Mouse (Mus musculus): ENCODE measurements around the gene Prkcb. TPM values are rescaled to one million over a fixed set of nuclear protein-coding genes. Genes with fewer than 3 reads are reported as not detected.

Prkcb gene
- polyA plus RNA-seq, 1 experiment from 2014 or later = 5.4 TPM

DNA sequence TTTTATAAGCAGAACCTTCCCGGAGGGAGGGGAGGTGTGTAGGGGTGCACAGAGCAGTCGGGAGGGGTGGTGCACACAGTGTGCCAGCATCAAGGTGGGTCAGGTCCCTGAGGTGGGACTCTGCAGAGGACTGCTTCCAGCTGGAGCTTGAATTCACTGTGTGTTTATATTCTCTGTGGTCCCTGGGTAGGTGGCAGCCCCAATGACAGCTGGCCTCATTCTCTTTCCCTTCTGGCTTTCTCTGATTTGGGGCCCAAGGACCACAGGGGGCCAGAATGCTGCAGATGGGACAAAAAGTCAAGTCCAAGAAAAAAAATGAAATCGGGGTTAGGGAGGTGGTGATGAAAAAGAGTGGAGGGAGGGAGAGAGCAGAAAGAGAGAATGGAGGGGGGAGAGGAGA lies 15.4 kb downstream of the Prkcb start:
- H3K4me3 ChIP-seq (ENCODE audit: low read depth, low read length) = no peak overlapping the region
- WGBS = 63% methylated on average over 3 of the region's 3 CpGs
- no peaks in the 10 kb centered on the region for H3K36me3 ChIP-seq (replicated peaks; ENCODE audit: control insufficient read depth, insufficient read depth, low read depth, low read length)
- no peaks in the 10 kb centered on the region for H3K4me1 ChIP-seq (ENCODE audit: control insufficient read depth, insufficient read depth, low read length)
- no peaks in the 10 kb centered on the region for H3K9me3 ChIP-seq (replicated peaks; ENCODE audit: control insufficient read depth, low read length)
- ATAC-seq (replicated peaks; ENCODE audit: insufficient number of reproducible peaks, low FRiP score, low TSS enrichment, low read depth) (no peak), DNase-seq (ENCODE audit: low spot score) (no peak)
- H3K4me2 ChIP-seq (ENCODE audit: low read depth, low read length) = no peak overlapping the region
- no peak overlapping the region for H3K27ac ChIP-seq (replicated peaks; ENCODE audit: low read depth, low read length)
- H3K9ac ChIP-seq (replicated peaks; ENCODE audit: low read length) = no peak overlapping the region
- no peaks in the 10 kb centered on the region for H3K27me3 ChIP-seq (ENCODE audit: control insufficient read depth, insufficient read depth, low read length)

- DNase-seq (ENCODE audit: low spot score) = no peak
- H3K36me3 ChIP-seq (replicated peaks; ENCODE audit: control insufficient read depth, insufficient read depth, low read depth, low read length) = no peaks in the 10 kb centered on the region
- H3K9ac ChIP-seq (replicated peaks; ENCODE audit: low read length) = no peak overlapping the region
- ATAC-seq (replicated peaks; ENCODE audit: insufficient number of reproducible peaks, low FRiP score, low TSS enrichment, low read depth) = no peak
- H3K27me3 ChIP-seq (ENCODE audit: control insufficient read depth, insufficient read depth, low read length) = no peaks in the 10 kb centered on the region
- no peaks in the 10 kb centered on the region for H3K9me3 ChIP-seq (replicated peaks; ENCODE audit: control insufficient read depth, low read length)
- no peak overlapping the region for H3K4me3 ChIP-seq (ENCODE audit: low read depth, low read length)
- H3K27ac ChIP-seq (replicated peaks; ENCODE audit: low read depth, low read length) = no peak overlapping the region
- H3K4me2 ChIP-seq (ENCODE audit: low read depth, low read length) = no peak overlapping the region
- H3K4me1 ChIP-seq (ENCODE audit: control insufficient read depth, insufficient read depth, low read length) = no peaks in the 10 kb centered on the region
- WGBS = 87% methylated on average over 2 of the region's 2 CpGs
Measured at GRCm38 (mm10) chr7:122304521-122304920, 16.0 kb downstream of the Prkcb start.

- no peak overlapping the region for H3K27ac ChIP-seq (replicated peaks; ENCODE audit: low read depth, low read length)
- H3K4me1 ChIP-seq (ENCODE audit: control insufficient read depth, insufficient read depth, low read length) = no peaks in the 10 kb centered on the region
- whole genome bisulfite sequencing = 90% methylated on average over 9 of the region's 9 CpGs
- no peak overlapping the region for H3K9ac ChIP-seq (replicated peaks; ENCODE audit: low read length)
- H3K4me3 ChIP-seq (ENCODE audit: low read depth, low read length) = no peak overlapping the region
- H3K36me3 ChIP-seq (replicated peaks; ENCODE audit: control insufficient read depth, insufficient read depth, low read depth, low read length) = no peaks in the 10 kb centered on the region
- H3K27me3 ChIP-seq (ENCODE audit: control insufficient read depth, insufficient read depth, low read length) = no peaks in the 10 kb centered on the region
- DNase-seq (ENCODE audit: low spot score) = no peak
- H3K9me3 ChIP-seq (replicated peaks; ENCODE audit: control insufficient read depth, low read length) = no peaks in the 10 kb centered on the region
- no peak for ATAC-seq (replicated peaks; ENCODE audit: insufficient number of reproducible peaks, low FRiP score, low TSS enrichment, low read depth)
- no peak overlapping the region for H3K4me2 ChIP-seq (ENCODE audit: low read depth, low read length)
Measured at GRCm38 (mm10) chr7:122307241-122307640, 18.7 kb downstream of the Prkcb start.

- no peak for ATAC-seq (replicated peaks; ENCODE audit: insufficient number of reproducible peaks, low FRiP score, low TSS enrichment, low read depth)
Measured at GRCm38 (mm10) chr7:122308661-122309060, 20.1 kb downstream of the Prkcb start.

DNA sequence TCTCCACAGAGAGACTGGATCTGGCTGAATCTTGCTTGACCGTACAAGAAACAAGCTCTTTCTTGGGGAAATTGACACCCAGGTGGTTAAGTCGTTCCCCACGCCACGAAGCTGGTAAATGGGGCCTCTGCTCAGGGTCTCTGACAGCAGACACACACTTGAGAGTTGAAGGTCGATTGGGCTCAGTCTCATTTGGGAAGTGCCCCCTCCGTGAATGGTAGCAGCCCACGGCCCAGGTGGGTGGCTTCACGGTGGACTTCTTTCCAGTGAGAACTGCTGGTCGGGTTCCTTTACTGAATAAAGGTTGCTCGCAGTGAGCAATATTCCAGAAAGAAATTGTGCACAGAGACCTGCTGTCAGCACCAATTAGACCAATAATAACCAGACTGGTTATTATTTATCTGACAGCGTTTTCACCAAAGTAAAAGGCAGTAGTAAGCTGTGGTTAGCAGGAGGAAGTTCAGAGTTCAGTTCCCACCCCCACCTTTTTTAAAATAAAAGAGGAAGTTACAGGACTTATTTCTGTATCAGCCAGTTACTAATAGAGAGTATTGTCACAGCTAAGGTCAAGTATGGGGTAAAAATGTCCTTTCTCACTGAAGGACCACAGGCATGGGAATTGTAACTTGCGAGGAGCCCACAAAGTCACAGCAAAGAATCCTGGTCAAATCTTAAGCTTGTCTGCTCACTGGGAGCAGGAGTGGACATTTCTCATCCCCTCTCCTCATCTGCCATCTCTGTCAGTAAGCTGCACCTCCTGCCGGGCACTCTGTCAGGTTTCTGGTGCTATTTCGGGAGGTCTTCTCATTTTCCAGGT lies 21.6 kb downstream of the Prkcb start:
- H3K27me3 ChIP-seq (ENCODE audit: control insufficient read depth, insufficient read depth, low read length) = no peaks in the 10 kb centered on the region
- H3K4me1 ChIP-seq (ENCODE audit: control insufficient read depth, insufficient read depth, low read length) = no peaks in the 10 kb centered on the region
- H3K4me3 ChIP-seq (ENCODE audit: low read depth, low read length) = no peak overlapping the region
- no peak overlapping the region for H3K27ac ChIP-seq (replicated peaks; ENCODE audit: low read depth, low read length)
- no peak overlapping the region for H3K9ac ChIP-seq (replicated peaks; ENCODE audit: low read length)
- WGBS = 63% methylated on average over 14 of the region's 14 CpGs
- no peak overlapping the region for H3K4me2 ChIP-seq (ENCODE audit: low read depth, low read length)
- DNase-seq (ENCODE audit: low spot score) (no peak), ATAC-seq (replicated peaks; ENCODE audit: insufficient number of reproducible peaks, low FRiP score, low TSS enrichment, low read depth) (no peak)
- no peaks in the 10 kb centered on the region for H3K36me3 ChIP-seq (replicated peaks; ENCODE audit: control insufficient read depth, insufficient read depth, low read depth, low read length)
- no peaks in the 10 kb centered on the region for H3K9me3 ChIP-seq (replicated peaks; ENCODE audit: control insufficient read depth, low read length)

More at GRCm38 (mm10) chr7:122308661-122309060, 20.1 kb downstream of the Prkcb start:
- Histone ChIP-seq H3K27me3 (ENCODE audit: control insufficient read depth, insufficient read depth, low read length) (no peaks in the 10 kb centered on the region), H3K36me3 (replicated peaks; ENCODE audit: control insufficient read depth, insufficient read depth, low read depth, low read length) (no peaks in the 10 kb centered on the region), H3K4me3 (ENCODE audit: low read depth, low read length) (no peak overlapping the region), H3K9me3 (replicated peaks; ENCODE audit: control insufficient read depth, low read length) (no peaks in the 10 kb centered on the region), H3K4me1 (ENCODE audit: control insufficient read depth, insufficient read depth, low read length) (no peaks in the 10 kb centered on the region), H3K27ac (replicated peaks; ENCODE audit: low read depth, low read length) (no peak overlapping the region), H3K4me2 (ENCODE audit: low read depth, low read length) (no peak overlapping the region), H3K9ac (replicated peaks; ENCODE audit: low read length) (no peak overlapping the region)
- no peak for DNase-seq (ENCODE audit: low spot score)
- WGBS = 87% methylated on average over 5 of the region's 5 CpGs

- no peaks in the 10 kb centered on the region for H3K36me3 ChIP-seq (replicated peaks; ENCODE audit: control insufficient read depth, insufficient read depth, low read depth, low read length)
- no peak overlapping the region for H3K4me2 ChIP-seq (ENCODE audit: low read depth, low read length)
- H3K4me3 ChIP-seq (ENCODE audit: low read depth, low read length) = no peak overlapping the region
- no peaks in the 10 kb centered on the region for H3K4me1 ChIP-seq (ENCODE audit: control insufficient read depth, insufficient read depth, low read length)
- H3K9ac ChIP-seq (replicated peaks; ENCODE audit: low read length) = no peak overlapping the region
- ATAC-seq (replicated peaks; ENCODE audit: insufficient number of reproducible peaks, low FRiP score, low TSS enrichment, low read depth) = no peak
- H3K9me3 ChIP-seq (replicated peaks; ENCODE audit: control insufficient read depth, low read length) = no peaks in the 10 kb centered on the region
- DNase-seq (ENCODE audit: low spot score) = no peak
- H3K27me3 ChIP-seq (ENCODE audit: control insufficient read depth, insufficient read depth, low read length) = no peaks in the 10 kb centered on the region
- no peak overlapping the region for H3K27ac ChIP-seq (replicated peaks; ENCODE audit: low read depth, low read length)
- WGBS = 93% methylated on average over 7 of the region's 7 CpGs
Measured at GRCm38 (mm10) chr7:122310726-122311018, 22.1 kb downstream of the Prkcb start.

- Histone ChIP-seq H3K27me3 (ENCODE audit: control insufficient read depth, insufficient read depth, low read length) (no peaks in the 10 kb centered on the region), H3K36me3 (replicated peaks; ENCODE audit: control insufficient read depth, insufficient read depth, low read depth, low read length) (no peaks in the 10 kb centered on the region), H3K4me3 (ENCODE audit: low read depth, low read length) (no peak overlapping the region), H3K27ac (replicated peaks; ENCODE audit: low read depth, low read length) (no peak overlapping the region), H3K4me1 (ENCODE audit: control insufficient read depth, insufficient read depth, low read length) (no peaks in the 10 kb centered on the region), H3K4me2 (ENCODE audit: low read depth, low read length) (no peak overlapping the region), H3K9me3 (replicated peaks; ENCODE audit: control insufficient read depth, low read length) (no peaks in the 10 kb centered on the region), H3K9ac (replicated peaks; ENCODE audit: low read length) (no peak overlapping the region)
- 91% methylated on average over 12 of the region's 12 CpGs for WGBS
- no peak for ATAC-seq (replicated peaks; ENCODE audit: insufficient number of reproducible peaks, low FRiP score, low TSS enrichment, low read depth)
- DNase-seq (ENCODE audit: low spot score) = no peak
Measured at GRCm38 (mm10) chr7:122313690-122314477, 25.3 kb downstream of the Prkcb start.

GRCm38 (mm10) chr7:122315720-122316331 lies 27.3 kb downstream of the Prkcb start:
- Histone ChIP-seq H3K4me3 (ENCODE audit: low read depth, low read length) (no peak overlapping the region), H3K9ac (replicated peaks; ENCODE audit: low read length) (no peak overlapping the region), H3K9me3 (replicated peaks; ENCODE audit: control insufficient read depth, low read length) (no peaks in the 10 kb centered on the region), H3K36me3 (replicated peaks; ENCODE audit: control insufficient read depth, insufficient read depth, low read depth, low read length) (no peaks in the 10 kb centered on the region), H3K4me1 (ENCODE audit: control insufficient read depth, insufficient read depth, low read length) (no peaks in the 10 kb centered on the region), H3K4me2 (ENCODE audit: low read depth, low read length) (no peak overlapping the region), H3K27ac (replicated peaks; ENCODE audit: low read depth, low read length) (no peak overlapping the region), H3K27me3 (ENCODE audit: control insufficient read depth, insufficient read depth, low read length) (no peaks in the 10 kb centered on the region)
- ATAC-seq (replicated peaks; ENCODE audit: insufficient number of reproducible peaks, low FRiP score, low TSS enrichment, low read depth) (no peak), DNase-seq (ENCODE audit: low spot score) (no peak)
- 87% methylated on average over 8 of the region's 8 CpGs for WGBS
